Mouse (Mus musculus) myocyte (in vitro differentiated cells): ENCODE measurements around the gene Prkca.

ENCODE experiments used
- MYOG ChIP-seq, 3 experiments: IDR thresholded peaks; one replicate each; pipeline ENCODE4 v1.6.1; 2011; ENCODE audit warnings: control low read depth in 2 of 3, low read depth in 2 of 3, mild to moderate bottlenecking in 2 of 3; ENCODE audit not compliant: insufficient read length in 2 of 3, control insufficient read depth in 1 of 3, insufficient read depth in 1 of 3
- POLR2A ChIP-seq: IDR thresholded peaks from one replicate; pipeline ENCODE4 v1.6.1; 2011; ENCODE audit warnings: low read depth, mild to moderate bottlenecking, control low read depth, moderate library complexity; ENCODE audit not compliant: insufficient read length

GRCm38 (mm10) chr11:108212030-108212429 lies 131.7 kb downstream of the Prkca start:
- TF ChIP-seq POLR2A (no peak), MYOG (IDR thresholded peaks at IDR 0.05; ENCODE audit: control insufficient read depth in 1 of 3, insufficient read depth in 1 of 3, insufficient read length in 2 of 3, low read depth in 2 of 3) (no peak)
